Mouse (Mus musculus) embryonic facial prominence, embryonic 13.5 days (tissue): ENCODE results near the gene Dennd1a. TPM values are rescaled to one million over a fixed set of nuclear protein-coding genes. Genes with fewer than 3 reads are reported as not detected.
A peak's percentile ranks its signal among the peaks of the same experiment; 100 is the strongest.

Experiments used
- ATAC-seq: fragments of 200-750 bp; cut with Nextera tagmentation; 2 replicates; pipeline ENCODE4 v1.8.0; 2017; ENCODE audit warnings: low read depth; ENCODE audit not compliant: insufficient number of reproducible peaks, insufficient read depth, low FRiP score, low TSS enrichment
- H3K27ac ChIP-seq: fragments of 300-500 bp; sonication (generic); 2 replicates; pipeline ENCODE4 v1.5.1; 2015; ENCODE audit warnings: moderate library complexity, mild to moderate bottlenecking, inconsistent platforms
- H3K27me3 ChIP-seq: fragments of 300-500 bp; sonication (generic); 2 replicates; pipeline ENCODE4 v1.6.1; 2015; ENCODE audit warnings: mild to moderate bottlenecking, inconsistent platforms
- H3K36me3 ChIP-seq: fragments of 300-500 bp; sonication (generic); 2 replicates; pipeline ENCODE4 v1.6.1; 2015; ENCODE audit warnings: mild to moderate bottlenecking, inconsistent platforms
- H3K4me1 ChIP-seq: fragments of 300-500 bp; sonication (generic); 2 replicates; pipeline ENCODE4 v1.6.1; 2015; ENCODE audit warnings: inconsistent platforms
- H3K4me2 ChIP-seq: fragments of 300-500 bp; sonication (generic); 2 replicates; pipeline ENCODE4 v1.6.1; 2015; ENCODE audit warnings: moderate library complexity, mild to moderate bottlenecking, inconsistent platforms
- H3K4me3 ChIP-seq: fragments of 300-500 bp; sonication (generic); 2 replicates; pipeline ENCODE4 v1.5.1; 2015; ENCODE audit warnings: mild to moderate bottlenecking, inconsistent platforms
- H3K9ac ChIP-seq: fragments of 300-500 bp; sonication (generic); 2 replicates; pipeline ENCODE4 v1.6.1; 2015; ENCODE audit warnings: mild to moderate bottlenecking, inconsistent platforms
- H3K9me3 ChIP-seq: fragments of 300-500 bp; sonication (generic); 2 replicates; pipeline ENCODE4 v1.6.1; 2016; ENCODE audit warnings: inconsistent platforms
- WGBS: fragments of 180-500 bp; shearing (Covaris S2); methylation state at CpG from one replicate; pipeline ENCODE4 v1.1.7; 2015; ENCODE audit warnings: mixed read lengths; 5-methylcytosine and 5-hydroxymethylcytosine counted together
- microRNA-seq: library from miRNA; unstranded; fragments of <30 nt; microRNA quantifications from one replicate; pipeline ENCODE4, GENCODE M21; 2016
- polyA plus RNA-seq: library from polyadenylated mRNA; unstranded; fragments of >200 nt; fragmentation: Nextera tagmentation; extraction: Ambion mirVana; gene quantifications from 2 replicates; pipeline ENCODE4 v1.2.1, GENCODE M21; 2015

The Dennd1a gene
- polyA plus RNA-seq, 1 experiment from 2014 or later = 15.5 TPM

- Histone ChIP-seq H3K36me3 (no peaks in the 10 kb centered on the region), H3K4me2 (no peak overlapping the region), H3K9ac (no peak overlapping the region), H3K27me3 (peaks cover 5% of the 10 kb centered on the region; the same call in 1 of the 2 replicates), H3K27ac (no peak overlapping the region), H3K4me1 (peaks cover 45% of the 10 kb centered on the region), H3K4me3 (no peak overlapping the region), H3K9me3 (no peaks in the 10 kb centered on the region)
- 44% methylated on average over 3 of the region's 3 CpGs for WGBS
- ATAC-seq = no peak
Observed at GRCm38 (mm10) chr2:37763638-37764037, 523.6 kb downstream of the Dennd1a start.

- Histone ChIP-seq H3K9ac (no peak overlapping the region), H3K27ac (no peak overlapping the region), H3K27me3 (peaks cover 5% of the 10 kb centered on the region; the same call in 1 of the 2 replicates), H3K4me2 (no peak overlapping the region), H3K36me3 (no peaks in the 10 kb centered on the region), H3K4me1 (peaks cover 34% of the 10 kb centered on the region), H3K4me3 (no peak overlapping the region), H3K9me3 (no peaks in the 10 kb centered on the region)
- no peak for ATAC-seq
- WGBS = 39% methylated on average over 6 of the region's 6 CpGs
Observed at GRCm38 (mm10) chr2:37760633-37761032, 526.6 kb downstream of the Dennd1a start.

GRCm38 (mm10) chr2:37758343-37759015 lies 528.7 kb downstream of the Dennd1a start:
- Histone ChIP-seq H3K27ac (peak overlapping the region; percentile 73), H3K27me3 (no peaks in the 10 kb centered on the region; the same call in 1 of the 2 replicates)

GRCm38 (mm10) chr2:37757784-37758183 lies 529.4 kb downstream of the Dennd1a start:
- Histone ChIP-seq H3K27me3 (no peaks in the 10 kb centered on the region; the same call in 1 of the 2 replicates), H3K9me3 (no peaks in the 10 kb centered on the region), H3K4me2 (peak overlapping the region; percentile 46), H3K4me1 (peaks cover 27% of the 10 kb centered on the region), H3K9ac (peak overlapping the region; percentile 63; the same call in 1 of the 2 replicates), H3K4me3 (no peak overlapping the region), H3K27ac (peak overlapping the region; percentile 73), H3K36me3 (no peaks in the 10 kb centered on the region)
- ATAC-seq = no peak
- whole genome bisulfite sequencing = 75% methylated on average over 4 of the region's 4 CpGs

More at GRCm38 (mm10) chr2:37758343-37759015, 528.7 kb downstream of the Dennd1a start:
- Histone ChIP-seq H3K9ac (peak overlapping the region; percentile 63), H3K36me3 (no peaks in the 10 kb centered on the region), H3K9me3 (no peaks in the 10 kb centered on the region), H3K4me2 (peak overlapping the region; percentile 46), H3K4me3 (0 out of 2 replicates have a peak overlapping the region, but pooled peaks have one; percentile 2), H3K4me1 (peaks cover 27% of the 10 kb centered on the region)
- peak; percentile 49; the same call in 1 of the 2 replicates for ATAC-seq
- WGBS = 12% methylated on average over 21 of the region's 21 CpGs

- no peak overlapping the region for H3K4me3 ChIP-seq
- H3K9ac ChIP-seq = no peak overlapping the region
- no peaks in the 10 kb centered on the region for H3K9me3 ChIP-seq
- no peak overlapping the region for H3K27ac ChIP-seq
- H3K4me2 ChIP-seq = no peak overlapping the region
- peaks cover 27% of the 10 kb centered on the region for H3K4me1 ChIP-seq
- WGBS = 88% methylated on average over 5 of the region's 5 CpGs
- no peaks in the 10 kb centered on the region for H3K36me3 ChIP-seq
- ATAC-seq = no peak
- no peaks in the 10 kb centered on the region; the same call in 1 of the 2 replicates for H3K27me3 ChIP-seq
Observed at GRCm38 (mm10) chr2:37757016-37757415, 530.2 kb downstream of the Dennd1a start.

- Histone ChIP-seq H3K27ac (no peak overlapping the region), H3K9ac (no peak overlapping the region), H3K36me3 (no peaks in the 10 kb centered on the region), H3K4me1 (peaks cover 27% of the 10 kb centered on the region), H3K4me3 (no peak overlapping the region), H3K27me3 (no peaks in the 10 kb centered on the region), H3K4me2 (no peak overlapping the region), H3K9me3 (no peaks in the 10 kb centered on the region)
- ATAC-seq = no peak
- 78% methylated on average over 2 of the region's 2 CpGs for WGBS
Observed at GRCm38 (mm10) chr2:37756220-37756930, 530.8 kb downstream of the Dennd1a start.

- Histone ChIP-seq H3K36me3 (no peaks in the 10 kb centered on the region), H3K9ac (no peak overlapping the region), H3K27me3 (no peaks in the 10 kb centered on the region), H3K4me2 (no peak overlapping the region), H3K4me1 (peaks cover 25% of the 10 kb centered on the region), H3K9me3 (no peaks in the 10 kb centered on the region), H3K27ac (no peak overlapping the region), H3K4me3 (no peak overlapping the region)
- WGBS = 90% methylated on average over 1 of the region's 1 CpGs
- no peak for ATAC-seq
Observed at GRCm38 (mm10) chr2:37751114-37751513, 536.1 kb downstream of the Dennd1a start.

- Histone ChIP-seq H3K4me1 (peaks cover 18% of the 10 kb centered on the region), H3K27me3 (no peaks in the 10 kb centered on the region), H3K9ac (no peak overlapping the region), H3K27ac (peak overlapping the region; percentile 68; the same call in 1 of the 2 replicates), H3K36me3 (no peaks in the 10 kb centered on the region), H3K4me3 (no peak overlapping the region), H3K9me3 (no peaks in the 10 kb centered on the region), H3K4me2 (no peak overlapping the region)
- 64% methylated on average over 6 of the region's 6 CpGs for WGBS
- no peak for ATAC-seq
Observed at GRCm38 (mm10) chr2:37749323-37749722, 537.9 kb downstream of the Dennd1a start.

Small RNA genes lying within 50 kb of the gene (microRNA-seq; reads per million reads assigned to microRNA genes)
- gene Gm44455 = not detected

Other genes with a start within 250 kb of the Dennd1a start
- gene Lhx2, start 51.9 kb upstream of the Dennd1a start, polyA plus RNA-seq = 10.0 and 17.8 TPM in 2 replicates
- gene Nek6, start 224.3 kb upstream of the Dennd1a start, polyA plus RNA-seq = 110 and 114 TPM in 2 replicates